Mouse (Mus musculus) bone marrow macrophage, adult 2 months (primary cell): ENCODE data around the gene Plxna1.

ENCODE experiments used
- CTCF ChIP-seq: IDR thresholded peaks from 2 replicates; pipeline ENCODE4 v1.5.1; 2012; ENCODE audit warnings: low read depth, mild to moderate bottlenecking, low read length, moderate library complexity
- POLR2A ChIP-seq: IDR thresholded peaks from 2 replicates; pipeline ENCODE4 v1.6.1; 2012; ENCODE audit warnings: mild to moderate bottlenecking, low read depth, low read length, borderline replicate concordance

GRCm38 (mm10) chr6:89402406-89402805, 40.0 kb upstream of the Plxna1 start:
- TF ChIP-seq CTCF (no peak), POLR2A (no peak)
